Mouse (Mus musculus) thymus, adult 2 months (tissue): Measurements from ENCODE around the gene Slc35e4.

Experiments used
- CTCF ChIP-seq: fragments of 200-500 bp; IDR thresholded peaks from 2 replicates; pipeline ENCODE4 v1.5.1; 2012; ENCODE audit warnings: mild to moderate bottlenecking, control low read depth, low read length, moderate library complexity, borderline replicate concordance; ENCODE audit not compliant: control insufficient read depth, poor library complexity, insufficient read depth; ENCODE audit errors: extremely low read depth
- POLR2A ChIP-seq: fragments of 200-500 bp; IDR thresholded peaks from 2 replicates; pipeline ENCODE4 v1.6.1; 2012; ENCODE audit warnings: mild to moderate bottlenecking, low read length, control low read depth, moderate library complexity; ENCODE audit not compliant: control insufficient read depth, poor library complexity, insufficient read depth; ENCODE audit errors: extremely low read depth

DNA sequence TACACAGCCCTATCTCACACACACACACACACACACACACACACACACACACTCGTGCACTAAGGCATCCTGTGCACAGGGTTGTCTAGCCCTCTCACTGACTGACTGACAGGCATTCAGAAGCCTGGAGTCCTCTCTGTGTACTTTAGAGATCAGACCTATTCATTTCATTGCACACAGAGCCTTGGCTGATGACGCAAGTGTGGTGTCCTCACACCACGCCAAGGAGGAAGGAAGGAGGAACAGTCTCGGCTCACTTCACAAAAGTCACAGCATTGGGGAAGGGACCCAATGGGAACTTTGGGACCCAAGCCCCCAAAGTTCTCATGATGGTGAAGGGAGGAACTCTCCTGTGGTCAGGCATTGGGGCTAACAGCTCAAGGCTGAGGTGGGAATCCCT, 15.6 kb upstream of the Slc35e4 start:
- TF ChIP-seq POLR2A: no peak
- no peak for TF ChIP-seq CTCF
